Mouse (Mus musculus) thymus, adult 2 months (tissue): ENCODE data around the gene Map3k20.

Experiments used
- CTCF ChIP-seq: fragments of 200-500 bp; IDR thresholded peaks from 2 replicates; pipeline ENCODE4 v1.5.1; 2012; ENCODE audit warnings: mild to moderate bottlenecking, control low read depth, low read length, moderate library complexity, borderline replicate concordance; ENCODE audit not compliant: control insufficient read depth, poor library complexity, insufficient read depth; ENCODE audit errors: extremely low read depth
- POLR2A ChIP-seq: fragments of 200-500 bp; IDR thresholded peaks from 2 replicates; pipeline ENCODE4 v1.6.1; 2012; ENCODE audit warnings: mild to moderate bottlenecking, low read length, control low read depth, moderate library complexity; ENCODE audit not compliant: control insufficient read depth, poor library complexity, insufficient read depth; ENCODE audit errors: extremely low read depth

DNA sequence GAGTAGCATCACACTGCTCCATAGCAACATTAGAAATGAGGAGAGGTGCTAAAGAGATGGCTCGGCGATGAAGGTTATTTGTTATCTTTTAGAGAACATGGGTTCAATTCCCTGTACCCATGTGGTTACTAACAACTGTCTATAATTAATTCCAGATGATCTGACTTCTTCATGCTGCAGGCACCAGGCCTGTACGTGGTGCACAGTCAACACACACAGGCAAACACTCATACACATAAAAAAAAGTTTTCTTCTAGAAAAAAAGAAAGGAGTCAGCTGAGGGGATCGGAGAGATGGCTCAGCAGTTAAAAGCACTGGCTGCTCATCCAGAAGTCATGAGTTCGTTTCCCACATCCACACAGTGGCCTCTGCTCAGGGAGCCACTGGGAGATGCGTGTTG is 9.6 kb downstream of the Map3k20 start:
- no peak for TF ChIP-seq POLR2A
- TF ChIP-seq CTCF = no peak
